Mouse (Mus musculus) urinary bladder, postnatal 10 days (tissue): ENCODE results near the gene Rara.
"Not testable (repeated sequence)": the region's sequence is repeated elsewhere in the genome, so short reads cannot be mapped to it uniquely, and the experiment has no call there.

Experiments used
- DNase-seq: peaks from one replicate; pipeline ENCODE4 v3.0.0; 2022; ENCODE audit warnings: low spot score

The Rara gene

GRCm38 (mm10) chr11:98927438-98928076, at the start of gene Rara:
Rara (plus strand) TSS chr11:98927818.
- no peak for DNase-seq

- DNase-seq, result no peak
These were observed 39.9 kb upstream of the Rara start for GRCm38 (mm10) chr11:98887703-98888102.

GRCm38 (mm10) chr11:98889077-98889476, 38.5 kb upstream of the Rara start:
- no peak for DNase-seq

GRCm38 (mm10) chr11:98889977-98890376, 37.6 kb upstream of the Rara start:
- no peak for DNase-seq

GRCm38 (mm10) chr11:98892426-98892825, 35.2 kb upstream of the Rara start:
- no peak for DNase-seq

- DNase-seq, result no peak
These were observed 27.0 kb upstream of the Rara start for GRCm38 (mm10) chr11:98900529-98901125.

- DNase-seq, result no peak
These were observed 24.9 kb upstream of the Rara start for GRCm38 (mm10) chr11:98902621-98903245.

- no peak for DNase-seq
These were observed 23.0 kb upstream of the Rara start for GRCm38 (mm10) chr11:98904577-98904976.

GRCm38 (mm10) chr11:98905033-98905432, 22.6 kb upstream of the Rara start:
- no peak for DNase-seq

- no peak for DNase-seq
These were observed 22.0 kb upstream of the Rara start for GRCm38 (mm10) chr11:98905583-98905982.

GRCm38 (mm10) chr11:98907063-98907436, 20.6 kb upstream of the Rara start:
- no peak for DNase-seq

- DNase-seq, result peak; percentile 78
These were observed 20.0 kb upstream of the Rara start, which contains the start of gene Cdc6 for GRCm38 (mm10) chr11:98907437-98908173. Cdc6 (plus strand) TSS chr11:98907801.

GRCm38 (mm10) chr11:98909654-98910053, 18.0 kb upstream of the Rara start:
- DNase-seq, result no peak

GRCm38 (mm10) chr11:98910415-98910814, 17.2 kb upstream of the Rara start:
- no peak for DNase-seq

- no peak for DNase-seq
These were observed 16.1 kb upstream of the Rara start for GRCm38 (mm10) chr11:98911498-98911897.

- no peak for DNase-seq
These were observed 13.4 kb upstream of the Rara start for GRCm38 (mm10) chr11:98914196-98914595.

- DNase-seq, result not testable (repeated sequence)
These were observed 11.2 kb upstream of the Rara start for GRCm38 (mm10) chr11:98916376-98916775.

GRCm38 (mm10) chr11:98917428-98918005, 10.1 kb upstream of the Rara start:
- no peak for DNase-seq

- DNase-seq, result no peak
These were observed 9.4 kb upstream of the Rara start for GRCm38 (mm10) chr11:98918231-98918630.

GRCm38 (mm10) chr11:98919009-98919408, 8.6 kb upstream of the Rara start:
- DNase-seq, result no peak

- not testable (repeated sequence) for DNase-seq
These were observed 5.8 kb upstream of the Rara start for GRCm38 (mm10) chr11:98921813-98922212.

GRCm38 (mm10) chr11:98922307-98922706, 5.3 kb upstream of the Rara start:
- not testable (repeated sequence) for DNase-seq
